Mouse (Mus musculus) forebrain, embryonic 14.5 days (tissue): Measurements from ENCODE around the gene Spen. TPM values are rescaled to one million over a fixed set of nuclear protein-coding genes. Genes with fewer than 3 reads are reported as not detected.
A peak's percentile ranks its signal among the peaks of the same experiment; 100 is the strongest.
"Not testable (repeated sequence)": the region's sequence is repeated elsewhere in the genome, so short reads cannot be mapped to it uniquely, and the experiment has no call there.

Experiments used
- ATAC-seq: fragments of 200-750 bp; cut with Nextera tagmentation; 2 replicates; pipeline ENCODE4 v1.8.0; 2017; ENCODE audit warnings: mild to moderate bottlenecking, moderate library complexity
- DNase-seq: peaks from one replicate; pipeline ENCODE4 v3.0.0-alpha.2; 2015; ENCODE audit warnings: low spot score
- H3K27ac ChIP-seq: fragments of 300-500 bp; sonication (generic); 2 replicates; pipeline ENCODE4 v1.5.1; 2014; ENCODE audit warnings: low read depth, mild to moderate bottlenecking, control low read depth, low read length, moderate library complexity
- H3K27me3 ChIP-seq: fragments of 300-500 bp; sonication (generic); replicated peaks from 2 replicates; pipeline ENCODE4 v1.6.1; 2014; ENCODE audit warnings: low read length, control low read depth, mixed read lengths; ENCODE audit not compliant: control insufficient read depth, insufficient read depth
- H3K36me3 ChIP-seq: fragments of 300-500 bp; sonication (generic); 2 replicates; pipeline ENCODE4 v1.6.1; 2014; ENCODE audit warnings: low read length, control low read depth; ENCODE audit not compliant: control insufficient read depth, insufficient read depth
- H3K4me1 ChIP-seq: fragments of 300-500 bp; sonication (generic); 2 replicates; pipeline ENCODE4 v1.6.1; 2014; ENCODE audit warnings: antibody characterized with exemption, low read length, control low read depth; ENCODE audit not compliant: control insufficient read depth, insufficient read depth
- H3K4me2 ChIP-seq: fragments of 300-500 bp; sonication (generic); 2 replicates; pipeline ENCODE4 v1.6.1; 2014; ENCODE audit warnings: mild to moderate bottlenecking, control low read depth, low read length
- H3K4me3 ChIP-seq: fragments of 300-500 bp; sonication (generic); 2 replicates; pipeline ENCODE4 v1.5.1; 2014; ENCODE audit warnings: low read depth, low read length, control low read depth
- H3K9ac ChIP-seq: fragments of 300-500 bp; sonication (generic); 2 replicates; pipeline ENCODE4 v1.6.1; 2014; ENCODE audit warnings: mild to moderate bottlenecking, low read length, control low read depth, moderate library complexity
- H3K9me3 ChIP-seq: fragments of 300-500 bp; sonication (generic); replicated peaks from 2 replicates; pipeline ENCODE4 v1.6.1; 2016; ENCODE audit warnings: low read length, control low read depth, mixed read lengths; ENCODE audit not compliant: control insufficient read depth
- WGBS: fragments of 180-500 bp; shearing (Covaris S2); extraction: QIAGEN DNeasy Blood & Tissue Kit; methylation state at CpG from one replicate; pipeline ENCODE4 v1.1.7; 2014; 5-methylcytosine and 5-hydroxymethylcytosine counted together
- polyA plus RNA-seq: library from polyadenylated mRNA; unstranded; fragments of >200 nt; fragmentation: Nextera tagmentation; extraction: Ambion mirVana; gene quantifications from 2 replicates; pipeline ENCODE4 v1.2.1, GENCODE M21; 2014

Gene Spen
- polyA plus RNA-seq, 1 experiment from 2014 or later: 10.7 TPM

DNA sequence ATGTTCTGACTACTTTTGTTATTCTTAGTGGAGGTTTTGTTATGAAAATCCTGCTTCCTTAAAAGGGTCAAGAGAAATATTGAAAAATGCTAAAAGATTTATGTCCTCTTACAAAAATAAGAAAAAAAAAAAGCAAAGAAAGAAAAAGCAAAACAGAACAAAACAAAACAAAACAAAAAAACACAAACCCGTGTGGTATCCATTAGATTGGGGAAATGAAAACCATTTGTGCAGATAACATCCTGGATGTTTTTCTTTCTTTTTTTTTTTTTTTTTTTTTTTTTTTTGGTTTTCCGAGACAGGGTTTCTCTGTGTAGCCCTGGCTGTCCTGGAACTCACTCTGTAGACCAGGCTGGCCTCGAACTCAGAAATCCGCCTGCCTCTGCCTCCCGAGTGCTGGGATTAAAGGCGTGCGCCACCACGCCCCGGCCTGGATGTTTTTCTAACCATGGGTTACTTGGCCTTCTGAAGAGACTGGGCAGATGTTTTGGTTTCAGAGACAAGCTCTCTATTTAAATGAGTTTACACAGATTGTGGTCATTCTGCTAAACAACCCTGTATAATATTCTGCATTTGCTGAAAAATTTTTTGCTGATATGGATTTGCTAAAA, 16.0 kb upstream of the Spen start:
- ATAC-seq, H3K9ac ChIP-seq, H3K27me3 ChIP-seq, H3K27ac ChIP-seq, H3K36me3 ChIP-seq, DNase-seq, H3K9me3 ChIP-seq, H3K4me2 ChIP-seq, H3K4me1 ChIP-seq, H3K4me3 ChIP-seq: not testable (repeated sequence)
- WGBS: 96% methylated on average over 8 of the region's 9 CpGs

DNA sequence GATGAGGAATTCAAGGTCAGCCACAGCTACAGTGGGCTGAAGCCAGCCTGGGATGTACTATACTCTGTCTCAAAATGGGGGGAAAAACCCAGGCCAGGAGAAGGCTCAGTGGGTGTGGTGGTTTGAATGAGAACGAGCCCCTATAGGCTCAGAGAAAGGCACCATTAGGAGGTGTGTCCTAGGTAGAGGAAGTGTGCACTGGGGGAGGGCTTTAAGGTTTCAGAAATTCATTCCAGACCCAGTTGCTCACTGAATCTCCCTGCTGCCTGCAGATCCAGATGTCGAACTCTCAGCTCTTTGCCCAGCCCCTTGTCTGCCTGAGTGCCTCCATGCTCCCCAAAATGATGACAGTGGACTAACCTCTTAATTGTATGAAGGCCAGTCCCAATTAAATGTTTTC, 14.1 kb upstream of the Spen start:
- no peaks in the 10 kb centered on the region for H3K27me3 ChIP-seq
- DNase-seq: no peak
- peaks cover 4% of the 10 kb centered on the region; the same call in 1 of the 2 replicates for H3K4me1 ChIP-seq
- no peak overlapping the region for H3K9ac ChIP-seq
- no peak overlapping the region for H3K4me3 ChIP-seq
- H3K27ac ChIP-seq: no peak overlapping the region
- H3K36me3 ChIP-seq: no peaks in the 10 kb centered on the region
- 56% methylated on average over 2 of the region's 2 CpGs for WGBS
- no peak overlapping the region for H3K4me2 ChIP-seq
- no peaks in the 10 kb centered on the region for H3K9me3 ChIP-seq
- no peak for ATAC-seq

DNA sequence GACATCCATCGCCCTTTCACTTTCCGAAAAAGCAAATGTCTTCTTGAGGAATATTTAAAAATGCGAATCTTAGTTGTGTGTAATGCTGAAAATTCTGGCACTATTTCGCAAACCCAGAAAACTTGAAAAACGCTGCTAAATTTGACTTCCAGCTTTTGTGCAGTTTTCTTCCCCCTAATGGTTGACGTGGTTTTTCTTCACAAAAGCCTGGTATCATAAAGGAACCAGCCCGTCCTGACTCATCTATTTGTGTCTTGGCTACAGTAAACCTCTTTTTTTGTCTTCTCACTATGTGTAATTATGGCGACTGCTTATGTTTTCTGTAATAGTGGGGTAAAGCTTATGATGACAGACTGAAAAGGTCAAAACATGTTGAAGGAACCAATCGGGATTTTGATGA, 8.9 kb upstream of the Spen start:
- WGBS: 16% methylated on average over 9 of the region's 9 CpGs
- Histone ChIP-seq H3K4me1 (peaks cover 7% of the 10 kb centered on the region; the same call in 1 of the 2 replicates), H3K4me2 (peak overlapping the region; percentile 88), H3K27ac (peak overlapping the region; percentile 100), H3K36me3 (no peaks in the 10 kb centered on the region), H3K27me3 (no peaks in the 10 kb centered on the region), H3K4me3 (peak overlapping the region; percentile 70), H3K9ac (peak overlapping the region; percentile 97), H3K9me3 (no peaks in the 10 kb centered on the region)
- ATAC-seq: no peak
- peak; percentile 48 for DNase-seq

DNA sequence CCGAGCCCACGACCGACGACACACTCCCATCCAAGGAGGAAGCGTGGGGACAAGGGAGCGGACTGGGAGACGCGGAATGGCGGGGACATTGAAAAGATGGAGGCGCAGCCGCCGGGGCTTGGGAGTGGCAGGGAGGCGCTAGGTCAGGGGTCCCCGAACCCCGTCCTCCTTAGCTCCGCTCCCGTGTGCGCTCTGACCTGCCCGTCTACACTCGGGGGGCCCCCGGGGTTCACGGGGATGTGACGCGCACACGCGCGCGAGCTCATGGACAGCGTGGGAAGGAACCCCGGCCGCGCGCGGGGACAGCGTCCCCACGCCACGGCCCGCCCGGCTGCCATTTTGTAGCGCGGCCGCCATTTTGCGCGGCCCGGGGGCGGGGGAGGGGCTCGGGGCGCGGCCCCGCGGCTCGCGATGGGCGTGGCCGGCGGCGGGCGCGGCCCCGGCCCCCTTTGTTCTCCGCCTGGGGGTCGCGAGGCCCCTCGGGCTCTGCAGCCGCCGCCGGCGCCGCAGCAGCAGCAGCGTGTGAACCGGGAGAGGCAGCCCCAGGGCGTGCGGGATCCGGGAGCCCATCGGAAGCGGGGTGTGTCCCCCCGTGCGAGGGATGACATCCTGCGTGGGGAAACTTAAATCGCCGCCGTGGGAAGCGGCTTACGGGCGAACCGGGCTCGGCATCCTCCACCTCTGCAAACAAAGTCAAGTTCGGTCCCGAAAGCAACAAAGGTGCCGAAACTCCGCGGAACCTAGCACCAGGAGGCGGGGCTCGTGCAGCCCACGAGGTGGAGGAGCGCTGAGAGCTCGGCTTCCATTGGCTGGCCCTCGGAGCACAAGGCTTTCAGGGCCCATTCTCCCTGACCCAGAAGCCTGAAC, 8.2 kb upstream of the Spen start:
- H3K36me3 ChIP-seq: no peaks in the 10 kb centered on the region
- WGBS: under 1% methylated on average over 98 of the region's 98 CpGs
- peak; percentile 96 for DNase-seq
- peak overlapping the region; percentile 97 for H3K9ac ChIP-seq
- H3K9me3 ChIP-seq: no peaks in the 10 kb centered on the region
- H3K4me3 ChIP-seq: peak overlapping the region; percentile 70
- ATAC-seq: peak; percentile 87
- H3K4me2 ChIP-seq: peak overlapping the region; percentile 88
- H3K27ac ChIP-seq: peak overlapping the region; percentile 100
- H3K4me1 ChIP-seq: peaks cover 7% of the 10 kb centered on the region
- H3K27me3 ChIP-seq: no peaks in the 10 kb centered on the region

DNA sequence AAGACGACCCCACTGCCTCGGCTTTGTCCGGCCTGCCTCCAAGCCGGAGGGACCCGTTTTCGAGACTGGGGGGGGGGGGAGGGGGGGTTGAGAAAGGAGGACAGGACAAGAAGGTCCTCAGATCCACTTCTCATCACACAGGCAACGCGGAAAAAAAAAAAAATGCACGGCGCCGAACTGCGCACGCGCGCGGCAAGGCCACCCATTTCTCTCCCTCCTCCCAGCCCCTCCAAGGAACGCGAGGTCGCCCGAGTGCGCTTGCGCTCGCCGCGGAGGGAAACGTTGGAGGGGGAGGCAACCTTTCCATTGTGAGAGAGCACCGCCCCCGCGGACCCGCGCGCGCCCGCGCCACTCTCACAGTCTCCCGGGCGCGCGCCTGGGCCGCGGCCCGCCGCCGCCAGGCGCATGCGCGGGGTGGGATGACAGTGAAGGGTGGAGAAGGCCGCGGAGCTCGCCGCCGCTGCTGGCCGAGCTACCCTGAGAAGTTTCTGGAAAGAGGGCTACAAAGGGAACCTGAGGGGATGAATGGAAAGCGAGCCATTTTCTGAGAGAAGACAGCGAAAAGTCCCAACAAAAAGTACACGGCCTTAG, 7.4 kb upstream of the Spen start:
- ATAC-seq: peak; percentile 55
- H3K4me3 ChIP-seq: peak overlapping the region; percentile 70
- H3K27me3 ChIP-seq: no peaks in the 10 kb centered on the region
- no peaks in the 10 kb centered on the region for H3K36me3 ChIP-seq
- peak overlapping the region; percentile 97 for H3K9ac ChIP-seq
- WGBS: under 1% methylated on average over 53 of the region's 56 CpGs
- H3K9me3 ChIP-seq: no peaks in the 10 kb centered on the region
- H3K27ac ChIP-seq: peak overlapping the region; percentile 100
- peak; percentile 99 for DNase-seq
- peak overlapping the region; percentile 99 for H3K4me2 ChIP-seq
- peaks cover 7% of the 10 kb centered on the region for H3K4me1 ChIP-seq

DNA sequence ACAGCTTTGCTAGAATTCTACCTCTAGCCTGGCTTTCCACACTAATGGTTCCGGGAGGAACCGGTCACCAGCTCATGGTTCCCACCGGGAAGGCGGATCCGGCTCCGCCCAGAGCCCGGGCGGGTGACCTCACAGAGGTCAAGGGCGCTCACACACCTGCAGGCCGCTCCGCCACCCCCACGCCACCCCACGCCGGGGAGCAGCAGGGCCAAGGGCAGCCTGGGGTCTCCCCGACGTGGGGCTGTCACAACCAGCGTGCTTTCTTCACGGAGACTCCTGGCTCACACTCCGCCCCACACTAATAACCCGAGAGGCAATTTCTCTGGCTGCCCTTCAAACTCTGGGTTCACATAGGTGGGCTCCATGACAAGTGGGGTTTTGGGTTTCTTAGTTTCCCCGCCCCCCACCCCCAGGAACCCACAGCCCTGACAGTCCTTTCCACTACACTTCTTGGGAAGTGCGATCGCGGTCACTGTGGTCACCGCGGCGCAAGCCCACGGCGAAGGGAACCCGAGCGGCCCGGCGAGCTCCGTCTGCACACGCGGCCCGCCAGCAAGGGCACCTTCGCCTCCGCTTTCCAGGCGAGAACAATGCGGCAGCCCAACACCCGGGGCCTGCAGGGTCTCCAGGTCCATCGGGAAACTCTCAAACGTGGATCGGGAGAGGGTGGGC, 6.8 kb upstream of the Spen start:
- Histone ChIP-seq H3K9me3 (no peaks in the 10 kb centered on the region), H3K36me3 (no peaks in the 10 kb centered on the region), H3K4me1 (peaks cover 7% of the 10 kb centered on the region), H3K9ac (peak overlapping the region; percentile 92), H3K4me3 (peak overlapping the region; percentile 70), H3K27ac (peak overlapping the region; percentile 100), H3K4me2 (peak overlapping the region; percentile 99), H3K27me3 (no peaks in the 10 kb centered on the region)
- ATAC-seq (peak; percentile 54), DNase-seq (peak; percentile 37)
- WGBS: under 1% methylated on average over 45 of the region's 45 CpGs

DNA sequence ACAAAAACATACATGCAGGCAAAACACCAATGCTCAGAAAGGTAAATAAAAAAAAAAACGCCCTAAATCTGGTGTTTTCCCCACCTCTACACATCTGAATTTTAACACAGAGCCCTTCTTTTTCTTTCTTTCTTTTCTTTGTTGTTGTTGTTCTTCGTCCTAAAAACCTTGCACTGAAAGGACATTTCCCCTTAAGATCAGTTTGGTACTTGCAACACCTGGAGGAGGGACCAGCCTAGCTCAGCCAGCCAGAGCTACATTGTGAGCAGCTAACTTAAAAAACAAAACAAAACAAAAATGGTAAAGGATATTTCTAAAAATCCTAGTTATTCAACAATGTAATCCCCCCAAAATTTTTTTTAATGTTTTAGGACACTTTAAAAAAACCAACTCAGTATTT, 6.1 kb upstream of the Spen start:
- DNase-seq (no peak), ATAC-seq (no peak)
- Histone ChIP-seq H3K4me2 (peak overlapping the region; percentile 99), H3K9ac (peak overlapping the region; percentile 92; the same call in 1 of the 2 replicates), H3K4me3 (peak overlapping the region; percentile 70), H3K4me1 (peaks cover 7% of the 10 kb centered on the region), H3K27ac (no peak overlapping the region), H3K9me3 (no peaks in the 10 kb centered on the region), H3K36me3 (no peaks in the 10 kb centered on the region), H3K27me3 (no peaks in the 10 kb centered on the region)
- 53% methylated on average over 2 of the region's 2 CpGs for WGBS

DNA sequence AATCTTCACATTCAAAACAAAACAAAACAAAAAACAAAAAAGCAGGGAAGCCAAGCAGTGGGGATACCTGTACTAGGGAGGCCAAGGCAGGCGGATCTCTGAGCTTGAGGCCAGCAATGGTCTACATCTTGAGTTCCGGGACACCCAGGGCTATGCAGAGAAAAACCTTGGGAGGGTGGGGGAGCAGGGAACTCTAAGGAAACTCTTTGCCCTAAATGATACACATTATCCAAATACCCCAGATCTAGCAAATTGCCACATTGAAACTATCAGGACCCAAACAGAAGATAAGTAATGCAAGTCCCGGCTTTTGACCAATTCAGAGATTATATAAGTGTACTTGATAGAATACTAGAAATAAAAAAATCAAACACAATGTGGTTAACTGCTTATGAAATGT, 5.2 kb upstream of the Spen start:
- Histone ChIP-seq H3K4me3 (no peak overlapping the region), H3K27me3 (no peaks in the 10 kb centered on the region), H3K9ac (no peak overlapping the region), H3K27ac (no peak overlapping the region), H3K4me1 (peaks cover 12% of the 10 kb centered on the region), H3K4me2 (no peak overlapping the region), H3K9me3 (no peaks in the 10 kb centered on the region), H3K36me3 (no peaks in the 10 kb centered on the region)
- no peak for ATAC-seq
- WGBS: 81% methylated on average over 3 of the region's 3 CpGs
- DNase-seq: no peak
